Mouse (Mus musculus) liver, embryonic 14.5 days (tissue): ENCODE results near the gene Map4k3.

ENCODE experiments used
- CTCF ChIP-seq: IDR thresholded peaks from 2 replicates; pipeline ENCODE4 v1.5.1; 2016; ENCODE audit warnings: antibody characterized with exemption, low read depth, control low read depth
- EP300 ChIP-seq: IDR thresholded peaks from 2 replicates; pipeline ENCODE4 v1.6.1; 2016; ENCODE audit warnings: antibody characterized with exemption, low read depth

- TF ChIP-seq EP300: no peak
- TF ChIP-seq CTCF: no peak
These were observed 34.2 kb upstream of the Map4k3 start for GRCm38 (mm10) chr17:80762391-80763040.
